Mouse (Mus musculus) spleen, postnatal 0 days (tissue): ENCODE results near the gene Olfr295. TPM values are rescaled to one million over a fixed set of nuclear protein-coding genes. Genes with fewer than 3 reads are reported as not detected.

Experiments
- polyA plus RNA-seq: library from polyadenylated mRNA; unstranded; fragments of >200 nt; fragmentation: Nextera tagmentation; extraction: Ambion mirVana; gene quantifications from 2 replicates; pipeline ENCODE4 v1.2.1, GENCODE M21; 2015

Gene Olfr295
- not detected in 2 replicates for polyA plus RNA-seq

DNA sequence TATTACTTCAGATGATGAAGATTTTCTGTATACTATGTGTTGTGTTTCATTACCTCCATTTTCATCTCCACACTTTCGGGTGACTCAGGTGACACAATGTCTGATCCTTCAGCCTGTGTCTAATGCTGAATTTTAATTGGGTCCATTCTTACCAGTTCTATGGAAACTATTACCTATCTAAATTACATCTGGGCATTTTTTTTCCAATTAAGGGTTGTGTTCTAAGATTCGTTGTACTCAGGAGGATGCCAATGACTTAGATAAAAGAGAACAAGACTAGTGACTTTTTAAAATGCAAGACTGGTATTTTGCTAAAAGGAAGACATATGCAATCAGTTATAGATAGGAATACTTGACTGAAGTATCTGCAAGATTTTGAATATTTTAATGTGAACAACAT is at the start of gene Olfr295:
TSS of gene Olfr295 (plus strand) at position 301 of the 400 bp plus-strand sequence.

DNA sequence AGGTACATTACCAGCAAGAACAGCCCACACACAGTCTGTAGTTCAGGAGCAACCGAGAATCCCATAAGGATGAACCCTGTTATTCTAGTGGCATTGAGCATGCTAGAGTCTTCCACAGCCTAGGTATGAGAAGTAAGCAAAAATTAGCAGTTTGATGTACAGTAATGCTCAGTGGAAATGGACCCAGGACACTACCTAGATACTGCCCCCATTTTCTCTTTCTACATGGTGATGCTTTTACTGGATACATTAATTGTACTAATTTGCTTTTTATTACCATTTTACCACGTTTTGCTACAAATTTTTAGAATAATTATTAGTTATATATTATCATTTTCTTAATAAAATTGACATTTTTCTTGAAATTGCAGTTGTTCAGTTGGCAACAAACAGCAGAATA is 32.9 kb downstream of the Olfr295 start, which contains the start of gene Olfr294:
TSS of gene Olfr294 (minus strand) at position 101 of the 400 bp plus-strand sequence.

Other genes starting within 250 kb of the Olfr295 start
- not detected in 2 replicates for gene Olfr307, start 246.3 kb upstream of the Olfr295 start, polyA plus RNA-seq
- gene Olfr305, start 216.9 kb upstream of the Olfr295 start, polyA plus RNA-seq = not detected in 2 replicates
- not detected in 2 replicates for gene Olfr304, start 197.2 kb upstream of the Olfr295 start, polyA plus RNA-seq
- gene Olfr303, start 186.1 kb upstream of the Olfr295 start, polyA plus RNA-seq = not detected in 2 replicates
- not detected in 2 replicates for gene Olfr301, start 180.0 kb upstream of the Olfr295 start, polyA plus RNA-seq
- gene Olfr299, start 123.9 kb upstream of the Olfr295 start, polyA plus RNA-seq = not detected in 2 replicates
- not detected in 2 replicates for gene Olfr298, start 91.4 kb upstream of the Olfr295 start, polyA plus RNA-seq
- gene Olfr297, start 63.9 kb upstream of the Olfr295 start, polyA plus RNA-seq = not detected in 2 replicates
- gene Olfr294, start 32.8 kb downstream of the Olfr295 start, polyA plus RNA-seq = not detected in 2 replicates
- gene Olfr293, start 65.2 kb downstream of the Olfr295 start, polyA plus RNA-seq = not detected in 2 replicates
- gene Olfr292, start 104.5 kb downstream of the Olfr295 start, polyA plus RNA-seq = not detected in 2 replicates
- gene Folh1, start 192.1 kb downstream of the Olfr295 start, polyA plus RNA-seq = 0.13 and 0.18 TPM in 2 replicates
- gene Vmn2r77, start 211.2 kb downstream of the Olfr295 start, polyA plus RNA-seq = not detected in 2 replicates